Mouse (Mus musculus) kidney, adult 2 months (tissue): ENCODE data around the gene Cd5.

Source experiments
- CTCF ChIP-seq: fragments of 200-500 bp; conservative IDR thresholded peaks from 2 replicates; pipeline ENCODE4 v1.5.1; 2011; ENCODE audit warnings: low read depth, mild to moderate bottlenecking, control low read depth, low read length, moderate library complexity, mixed read lengths; ENCODE audit not compliant: insufficient read depth, insufficient read length
- POLR2A ChIP-seq: fragments of 200-500 bp; IDR thresholded peaks from one replicate; pipeline ENCODE4 v1.6.1; 2011; ENCODE audit warnings: low read depth, low read length, control low read depth

DNA sequence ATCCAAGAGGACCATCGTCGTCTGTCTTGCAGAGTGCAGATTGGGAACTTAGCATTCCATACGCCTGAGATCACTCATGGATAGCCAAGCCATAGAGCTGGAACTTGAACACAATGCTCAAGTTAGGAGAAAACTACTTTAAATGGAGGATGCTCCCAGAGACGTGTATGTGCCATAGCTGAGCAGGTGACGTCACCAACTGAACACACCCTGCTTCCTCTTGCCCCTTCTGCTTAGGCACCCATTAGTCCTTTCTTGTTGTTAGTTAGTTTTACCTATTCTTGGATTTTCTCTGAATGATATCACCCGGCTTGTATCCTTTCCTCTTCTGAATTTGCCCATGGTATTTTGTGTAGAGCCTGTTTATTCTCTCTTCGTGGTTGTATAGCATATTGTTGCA is 8.4 kb upstream of the Cd5 start:
- TF ChIP-seq POLR2A (no peak), CTCF (no peak)
